Mouse (Mus musculus): ENCODE results near the gene Krt80.

DNA sequence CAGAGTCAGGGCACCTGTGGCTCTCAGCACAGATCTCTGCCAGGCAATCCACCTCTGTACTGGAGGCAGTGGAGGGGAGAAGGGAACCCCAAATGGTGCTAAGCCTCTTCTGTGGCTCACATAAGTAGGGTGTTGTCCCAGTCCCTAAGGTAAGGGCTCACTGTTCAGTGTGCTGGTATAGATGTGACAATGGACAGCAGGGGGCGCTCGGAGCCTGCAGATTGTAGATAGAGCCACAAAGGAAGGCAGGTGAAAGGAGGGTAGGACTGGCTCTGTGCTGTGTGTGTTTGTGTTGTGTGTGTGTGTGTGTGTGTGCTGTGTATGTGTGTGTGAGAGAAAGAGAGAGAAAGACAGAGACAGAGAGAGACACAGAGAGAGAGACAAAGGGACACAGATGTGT lies 30.4 kb downstream of the Krt80 start:
- TF ChIP-seq GATA1 (IDR thresholded peaks at IDR 0.05; ENCODE audit: borderline replicate concordance, low read length) (no peak), FLI1 (IDR thresholded peaks at IDR 0.05; ENCODE audit: low read length) (no peak)

Measured in megakaryocyte, embryonic 14.5 days (primary cell).